Mouse (Mus musculus) right cerebral cortex, postnatal 14 days (tissue): ENCODE results near the gene Dync1h1.
"Not testable (repeated sequence)": the region's sequence is repeated elsewhere in the genome, so short reads cannot be mapped to it uniquely, and the experiment has no call there.

Experiments
- DNase-seq: peaks from one replicate; pipeline ENCODE4 v3.0.0; 2022

Dync1h1 gene

DNA sequence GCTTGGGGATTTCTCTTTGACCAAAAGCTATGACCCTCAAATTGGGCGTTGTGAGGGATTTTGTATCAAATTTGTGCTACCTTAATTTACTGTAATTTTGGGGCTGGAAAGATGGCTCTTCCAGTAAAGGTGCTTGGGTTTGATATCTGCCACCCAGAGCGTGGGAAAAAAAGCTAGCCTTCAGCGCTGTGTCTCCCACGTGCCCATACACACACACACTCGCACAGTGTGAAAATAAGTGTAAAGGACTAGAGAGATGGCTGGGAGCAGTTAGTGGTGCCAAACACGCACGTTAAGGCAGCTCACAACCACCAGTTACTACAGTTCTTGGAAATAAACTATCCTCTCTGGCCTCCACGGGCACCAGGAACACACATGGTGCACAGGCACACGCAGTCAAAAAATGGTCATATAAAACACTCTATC, 95.7 kb downstream of the Dync1h1 start:
- no peak for DNase-seq

GRCm38 (mm10) chr12:110697457-110697856, 96.2 kb downstream of the Dync1h1 start:
- DNase-seq: no peak

GRCm38 (mm10) chr12:110698080-110698479, 96.8 kb downstream of the Dync1h1 start:
- no peak for DNase-seq

DNA sequence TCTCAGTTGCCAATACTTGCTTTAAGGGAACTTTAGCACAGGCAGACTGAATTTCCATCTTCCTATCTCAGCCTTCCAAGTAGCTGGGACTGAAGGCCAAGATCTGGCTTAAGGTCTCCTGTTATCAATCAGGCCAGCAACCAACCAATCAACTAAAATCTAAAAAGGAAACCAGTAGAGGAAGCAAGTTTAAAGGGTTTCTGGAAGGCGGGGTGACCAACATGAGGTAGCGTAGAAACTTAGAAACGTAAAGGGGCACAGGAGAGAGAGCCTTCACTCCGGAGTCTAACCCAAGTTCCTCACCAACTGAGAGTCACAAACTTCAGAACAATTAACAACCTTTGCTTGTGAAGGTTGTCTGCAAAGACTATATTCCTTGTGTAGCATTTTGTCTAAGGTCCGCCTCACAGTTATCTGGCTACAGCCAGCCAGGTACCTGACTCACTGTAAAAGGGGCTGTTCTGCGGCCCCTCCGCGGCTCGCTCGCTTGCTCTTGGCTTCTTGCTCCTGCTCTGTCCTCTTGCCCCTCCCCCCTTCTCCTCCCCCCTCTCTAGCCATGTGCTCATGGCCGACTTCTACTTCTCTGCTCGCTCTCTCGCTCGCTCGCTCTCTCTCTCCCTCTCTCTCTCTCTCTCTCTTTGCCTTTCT, 97.4 kb downstream of the Dync1h1 start:
- no peak for DNase-seq

DNA sequence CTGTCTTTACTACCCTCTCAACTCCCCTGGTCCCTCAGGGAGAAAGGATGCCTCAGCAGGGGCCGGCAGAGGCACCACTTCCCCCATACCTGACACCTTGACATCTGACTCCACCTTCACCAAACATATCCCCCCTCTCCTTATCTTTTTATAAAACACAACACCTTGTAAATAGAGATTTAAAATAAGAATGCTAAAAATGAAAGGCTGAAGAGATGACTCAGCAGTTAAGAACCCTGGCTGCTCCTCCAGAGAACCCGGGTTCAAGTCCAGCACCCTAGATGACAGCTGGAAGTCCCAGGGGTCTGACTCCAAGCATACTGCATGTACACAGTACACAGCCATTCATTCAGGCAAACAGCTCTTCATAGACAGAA, 97.9 kb downstream of the Dync1h1 start:
- DNase-seq: no peak

GRCm38 (mm10) chr12:110700730-110701129, 99.5 kb downstream of the Dync1h1 start:
- no peak for DNase-seq

DNA sequence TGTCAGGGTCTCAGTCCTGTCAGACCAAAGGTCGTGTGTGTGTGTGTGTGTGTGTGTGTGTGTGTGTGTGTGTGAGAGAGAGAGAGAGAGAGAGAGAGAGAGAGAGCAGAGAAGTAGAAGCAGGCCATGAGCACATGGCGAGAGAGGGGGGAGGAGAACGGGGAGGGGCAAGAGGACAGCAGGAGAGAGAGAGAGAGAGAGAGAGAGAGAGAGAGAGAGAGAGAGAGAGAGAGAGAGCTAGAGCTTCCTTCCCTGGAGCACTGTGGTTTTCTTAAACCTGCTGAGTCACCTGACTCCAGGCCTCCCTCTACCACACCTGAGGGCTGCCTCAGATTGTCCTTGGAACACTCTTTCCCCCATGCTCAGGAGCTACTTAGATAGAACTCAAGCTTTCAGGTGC, 100.1 kb downstream of the Dync1h1 start:
- DNase-seq: not testable (repeated sequence)

- no peak for DNase-seq
Observed at GRCm38 (mm10) chr12:110702556-110702955, 101.3 kb downstream of the Dync1h1 start, which contains the start of gene Hsp90aa1. Gene Hsp90aa1, minus strand, starts transcription at chr12:110702728.

GRCm38 (mm10) chr12:110703008-110703471, 101.8 kb downstream of the Dync1h1 start:
- peak; percentile 90 for DNase-seq

DNA sequence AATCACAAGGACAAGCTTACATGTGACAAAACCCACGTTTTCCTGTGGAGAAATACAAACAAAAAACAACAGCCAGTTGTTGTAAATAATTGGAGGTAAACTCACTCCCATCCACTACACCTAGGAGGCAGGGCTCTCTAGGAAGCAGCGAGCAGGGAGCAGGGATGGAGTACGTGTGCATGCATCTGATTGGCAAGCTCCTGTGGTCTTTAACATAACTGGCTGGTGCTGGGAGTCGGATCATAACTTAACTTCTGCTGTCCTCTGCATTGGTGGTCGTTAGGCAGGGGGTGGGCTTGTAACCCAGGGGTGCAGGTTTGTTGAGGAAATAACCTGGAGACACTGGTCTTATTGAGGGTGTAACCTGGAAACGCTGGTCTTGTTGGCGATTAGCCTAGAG, 102.4 kb downstream of the Dync1h1 start:
- no peak for DNase-seq

GRCm38 (mm10) chr12:110705419-110705818, 104.2 kb downstream of the Dync1h1 start:
- DNase-seq: not testable (repeated sequence)

DNA sequence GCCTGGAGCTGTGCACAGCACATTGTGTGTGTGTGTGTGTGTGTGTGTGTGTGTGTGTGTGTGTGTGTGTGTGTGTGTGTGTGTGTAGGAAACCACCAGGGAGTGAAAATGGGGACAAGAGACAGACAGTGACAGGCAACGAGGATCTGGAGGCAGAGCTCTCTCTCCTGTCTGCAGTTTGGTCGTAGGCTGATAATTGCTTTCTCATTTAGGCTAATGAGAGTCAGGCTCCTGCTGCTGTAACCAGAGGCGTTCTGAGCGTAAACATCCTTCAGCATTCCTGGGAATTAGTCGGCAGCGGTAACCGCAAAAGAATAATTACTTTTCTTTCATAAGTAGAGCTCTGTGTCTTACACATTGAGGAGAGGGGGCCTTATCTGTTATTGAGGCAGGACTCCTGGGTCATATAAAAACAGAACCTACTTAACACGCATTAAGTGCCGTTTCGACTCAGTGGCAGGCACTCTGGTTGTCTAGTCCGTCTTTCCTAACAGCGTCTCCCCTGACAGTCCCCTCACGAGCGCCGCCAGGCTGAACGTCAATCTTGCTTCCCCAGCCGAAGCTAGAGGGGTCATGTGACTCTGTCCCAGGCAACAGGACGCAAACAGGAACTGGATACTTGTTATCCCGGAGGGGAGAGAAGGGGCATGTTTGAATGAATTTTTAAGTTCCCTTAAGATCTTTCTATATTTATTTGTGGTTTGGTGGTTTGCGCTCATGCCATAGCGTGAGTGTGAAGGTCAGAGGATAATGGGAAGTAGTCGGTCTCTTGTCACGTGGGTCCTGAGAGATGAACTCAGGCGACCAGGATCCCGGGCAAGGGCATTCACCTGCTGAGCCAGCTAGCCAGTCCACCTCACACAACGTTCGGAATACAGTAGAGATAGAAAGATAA, 105.3 kb downstream of the Dync1h1 start:
- no peak for DNase-seq

DNA sequence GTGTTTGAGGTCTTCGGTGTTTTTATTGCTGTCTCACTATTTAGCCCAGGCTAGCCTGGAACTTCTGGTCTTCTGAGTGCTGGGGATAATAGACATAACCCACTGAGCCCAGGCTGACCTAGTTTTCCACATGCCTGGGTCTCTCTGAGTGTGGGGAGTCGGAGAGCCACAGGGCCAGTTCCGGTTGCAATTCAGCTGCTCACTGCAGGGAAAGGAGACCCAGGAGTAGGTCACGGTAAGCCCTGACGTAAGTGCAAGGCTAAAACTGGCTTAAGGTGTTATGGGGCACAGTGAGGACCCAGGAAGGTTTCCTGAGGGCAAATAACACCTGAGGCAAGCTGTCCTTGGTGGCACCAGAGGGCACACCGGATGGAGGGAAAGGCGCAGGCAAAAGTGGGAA, 106.2 kb downstream of the Dync1h1 start:
- no peak for DNase-seq

GRCm38 (mm10) chr12:110711270-110711669, 110.0 kb downstream of the Dync1h1 start:
- no peak for DNase-seq

DNA sequence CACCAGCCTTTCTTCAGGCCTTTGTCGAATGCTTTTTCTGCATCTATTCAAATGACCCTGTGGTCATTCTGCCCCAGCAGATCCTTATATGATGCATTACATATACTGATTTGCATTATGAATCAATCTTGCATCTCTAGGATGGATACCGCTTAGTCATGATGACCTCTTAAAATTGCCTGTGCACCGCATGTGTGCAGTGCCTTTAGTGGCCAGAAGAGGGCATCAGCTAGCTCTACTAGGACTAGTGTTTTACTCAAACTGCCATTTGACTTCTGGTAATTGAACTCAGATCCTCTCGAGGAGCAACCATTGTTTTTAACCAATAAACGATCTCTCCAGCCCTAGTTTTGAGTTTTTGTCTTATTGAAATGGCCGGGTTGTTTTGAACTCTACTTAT, 112.5 kb downstream of the Dync1h1 start:
- DNase-seq: no peak

GRCm38 (mm10) chr12:110714215-110714614, 113.0 kb downstream of the Dync1h1 start:
- no peak for DNase-seq

DNA sequence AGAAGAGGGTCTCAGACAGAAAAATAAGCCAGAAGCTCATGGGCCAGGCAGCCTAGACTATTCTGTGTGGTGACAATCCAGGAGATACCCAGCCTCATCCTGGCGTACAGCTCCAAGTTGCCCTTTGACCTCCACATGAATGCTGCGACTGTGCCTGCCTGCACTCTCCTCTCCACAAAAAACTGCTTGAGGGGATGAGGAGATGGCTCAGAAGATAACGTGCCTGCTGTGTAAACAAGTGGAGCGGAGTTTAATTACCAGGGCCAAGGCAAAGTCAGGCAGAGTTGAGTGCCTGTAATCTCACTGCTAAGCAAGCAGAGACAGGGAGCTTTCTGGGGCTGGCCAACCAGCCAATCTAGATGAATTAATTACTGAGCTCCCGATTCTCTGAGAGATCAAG, 114.8 kb downstream of the Dync1h1 start:
- no peak for DNase-seq
